Mouse (Mus musculus): ENCODE data around the gene Zfp160.
"Not testable (repeated sequence)": the region's sequence is repeated elsewhere in the genome, so short reads cannot be mapped to it uniquely, and the experiment has no call there.

Zfp160 gene

GRCm38 (mm10) chr17:21008382-21009331 lies at the start of gene Zfp160:
TSS of gene Zfp160 (plus strand) at chr17:21008903.
- DNase-seq (ENCODE audit: low read depth, low spot score) = peak; percentile 91

GRCm38 (mm10) chr17:20960386-20960785 lies 48.3 kb upstream of the Zfp160 start:
- no peak for DNase-seq (ENCODE audit: low read depth, low spot score)

- no peak for DNase-seq (ENCODE audit: low read depth, low spot score)
Measured at GRCm38 (mm10) chr17:20965421-20965820, 43.3 kb upstream of the Zfp160 start.

GRCm38 (mm10) chr17:20966681-20967080 lies 42.0 kb upstream of the Zfp160 start:
- DNase-seq (ENCODE audit: low read depth, low spot score) = no peak

- no peak for DNase-seq (ENCODE audit: low read depth, low spot score)
Measured at GRCm38 (mm10) chr17:20993716-20994115, 15.0 kb upstream of the Zfp160 start.

GRCm38 (mm10) chr17:20996364-20996763 lies 12.3 kb upstream of the Zfp160 start, which contains the start of gene Vmn1r233:
TSS of gene Vmn1r233 (minus strand) at chr17:20996464.
- no peak for DNase-seq (ENCODE audit: low read depth, low spot score)

GRCm38 (mm10) chr17:21009726-21010125 lies 1.0 kb downstream of the Zfp160 start:
- no peak for DNase-seq (ENCODE audit: low read depth, low spot score)

GRCm38 (mm10) chr17:21018410-21019080 lies 9.8 kb downstream of the Zfp160 start:
- no peak for DNase-seq (ENCODE audit: low read depth, low spot score)

GRCm38 (mm10) chr17:21048020-21048419 lies 39.3 kb downstream of the Zfp160 start:
- DNase-seq (ENCODE audit: low read depth, low spot score) = not testable (repeated sequence)

GRCm38 (mm10) chr17:21050901-21051300 lies 42.2 kb downstream of the Zfp160 start:
- DNase-seq (ENCODE audit: low read depth, low spot score) = no peak

- not testable (repeated sequence) for DNase-seq (ENCODE audit: low read depth, low spot score)
Measured at GRCm38 (mm10) chr17:21051341-21051740, 42.6 kb downstream of the Zfp160 start.

GRCm38 (mm10) chr17:21051919-21052318 lies 43.2 kb downstream of the Zfp160 start:
- DNase-seq (ENCODE audit: low read depth, low spot score) = not testable (repeated sequence)

- no peak for DNase-seq (ENCODE audit: low read depth, low spot score)
Measured at GRCm38 (mm10) chr17:21053267-21053666, 44.6 kb downstream of the Zfp160 start.

GRCm38 (mm10) chr17:21055111-21055510 lies 46.4 kb downstream of the Zfp160 start:
- not testable (repeated sequence) for DNase-seq (ENCODE audit: low read depth, low spot score)

GRCm38 (mm10) chr17:21065501-21065900 lies 56.8 kb downstream of the Zfp160 start:
- DNase-seq (ENCODE audit: low read depth, low spot score) = peak; percentile 78

GRCm38 (mm10) chr17:21067036-21067435 lies 58.3 kb downstream of the Zfp160 start:
- DNase-seq (ENCODE audit: low read depth, low spot score) = peak; percentile 53

- not testable (repeated sequence) for DNase-seq (ENCODE audit: low read depth, low spot score)
Measured at GRCm38 (mm10) chr17:21069443-21069842, 60.7 kb downstream of the Zfp160 start.

- DNase-seq (ENCODE audit: low read depth, low spot score) = not testable (repeated sequence)
Measured at GRCm38 (mm10) chr17:21070971-21071370, 62.3 kb downstream of the Zfp160 start.
